Mouse (Mus musculus): ENCODE data around the gene Ffar2.

DNA sequence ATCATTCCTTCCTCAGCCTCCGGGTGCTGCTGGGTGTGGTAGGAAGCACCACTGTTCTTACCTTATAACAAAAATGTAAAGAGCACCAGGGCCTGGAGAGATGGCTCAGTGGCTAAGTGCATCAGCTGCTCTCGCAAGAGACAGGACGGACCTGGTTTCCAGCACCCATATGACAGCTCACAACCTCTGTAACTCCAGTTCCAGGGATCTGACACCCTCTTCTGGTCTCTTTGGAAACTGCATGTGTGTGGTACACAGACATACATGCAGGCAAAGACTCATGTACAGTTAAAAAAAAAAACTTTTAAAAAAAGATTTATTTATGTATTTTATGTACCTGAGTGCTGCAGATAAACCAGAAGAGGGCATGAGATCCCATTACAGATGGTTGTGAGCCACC lies 20.3 kb downstream of the Ffar2 start:
- no peak for TF ChIP-seq CTCF (IDR thresholded peaks at IDR 0.05; ENCODE audit: low read depth)
- no peak for TF ChIP-seq EP300 (IDR thresholded peaks at IDR 0.05; ENCODE audit: low read depth)

Measured in heart, postnatal 0 days (tissue).